Mouse (Mus musculus) left cerebral cortex, adult 2 months (tissue): Measurements from ENCODE around the gene Grid2ip. TPM values are rescaled to one million over a fixed set of nuclear protein-coding genes. Genes with fewer than 3 reads are reported as not detected.
"Not testable (repeated sequence)": the region's sequence is repeated elsewhere in the genome, so short reads cannot be mapped to it uniquely, and the experiment has no call there.

Experiments
- DNase-seq, 2 experiments: peaks; one replicate each; pipeline ENCODE4 v3.0.0; 2021 to 2022; ENCODE audit warnings: low spot score in 2 of 2, mixed read lengths in 1 of 2; ENCODE audit errors: extremely low spot score in 1 of 2
- H3K27ac ChIP-seq: fragments of 200-600 bp; 2 replicates; pipeline ENCODE4 v1.8.1; 2022
- H3K4me3 ChIP-seq: fragments of 200-600 bp; 2 replicates; pipeline ENCODE4 v1.8.1; 2022
- CTCF ChIP-seq: fragments of 200-600 bp; IDR thresholded peaks from 2 replicates; pipeline ENCODE4 v1.8.1; 2022; ENCODE audit warnings: antibody characterized with exemption, mild to moderate bottlenecking, moderate library complexity
- intact Hi-C: fragments of 180-260 bp; cut with DNase I; formaldehyde crosslinking; loops from one replicate; pipeline ENCODE4 v1.15.1; 2025
- total RNA-seq, 2 experiments: library from RNA; stranded (reverse); gene quantifications; 2 replicates each; pipeline ENCODE4 v1.2.3; 2021

Grid2ip gene
- total RNA-seq, 2 experiments from 2014 or later = 2.2 to 2.7 TPM

DNA sequence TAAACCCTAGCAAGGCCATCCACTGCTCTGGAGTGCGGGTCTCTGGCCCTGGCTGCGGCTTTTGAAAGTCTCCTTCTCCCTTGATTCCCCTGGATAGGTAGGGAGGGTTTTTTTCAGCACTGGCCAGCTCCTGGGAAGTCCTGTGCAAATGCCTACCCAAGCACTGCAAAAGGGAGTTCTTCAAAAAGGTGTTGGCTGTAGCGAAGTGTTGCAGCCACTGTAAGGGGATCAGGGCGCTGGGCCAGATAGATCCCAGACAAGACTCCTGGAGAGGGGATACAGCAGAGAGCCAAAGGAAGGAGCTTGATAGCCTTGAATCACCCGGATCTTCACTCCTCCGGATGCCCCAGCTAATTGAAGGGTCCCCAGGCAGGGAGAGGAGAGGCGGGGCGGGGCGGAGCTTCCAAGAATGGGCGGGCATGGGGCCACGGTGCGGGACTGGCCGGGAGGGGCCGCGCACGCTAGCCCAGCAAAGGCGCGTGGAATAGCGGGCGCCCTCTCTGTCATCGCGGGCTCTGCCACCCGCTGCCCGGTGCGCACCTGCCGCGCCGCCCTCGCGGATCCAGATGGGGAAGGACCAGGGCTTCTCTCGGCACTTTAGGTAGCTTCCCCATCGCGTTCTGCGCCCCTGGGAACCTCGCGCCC is 12.6 kb downstream of the Grid2ip start:
- no peak for TF ChIP-seq CTCF
- DNase-seq = no peak
- Histone ChIP-seq H3K4me3 (peak overlapping the region; percentile 41), H3K27ac (no peak overlapping the region)
- intact Hi-C loops = no loop called here

DNA sequence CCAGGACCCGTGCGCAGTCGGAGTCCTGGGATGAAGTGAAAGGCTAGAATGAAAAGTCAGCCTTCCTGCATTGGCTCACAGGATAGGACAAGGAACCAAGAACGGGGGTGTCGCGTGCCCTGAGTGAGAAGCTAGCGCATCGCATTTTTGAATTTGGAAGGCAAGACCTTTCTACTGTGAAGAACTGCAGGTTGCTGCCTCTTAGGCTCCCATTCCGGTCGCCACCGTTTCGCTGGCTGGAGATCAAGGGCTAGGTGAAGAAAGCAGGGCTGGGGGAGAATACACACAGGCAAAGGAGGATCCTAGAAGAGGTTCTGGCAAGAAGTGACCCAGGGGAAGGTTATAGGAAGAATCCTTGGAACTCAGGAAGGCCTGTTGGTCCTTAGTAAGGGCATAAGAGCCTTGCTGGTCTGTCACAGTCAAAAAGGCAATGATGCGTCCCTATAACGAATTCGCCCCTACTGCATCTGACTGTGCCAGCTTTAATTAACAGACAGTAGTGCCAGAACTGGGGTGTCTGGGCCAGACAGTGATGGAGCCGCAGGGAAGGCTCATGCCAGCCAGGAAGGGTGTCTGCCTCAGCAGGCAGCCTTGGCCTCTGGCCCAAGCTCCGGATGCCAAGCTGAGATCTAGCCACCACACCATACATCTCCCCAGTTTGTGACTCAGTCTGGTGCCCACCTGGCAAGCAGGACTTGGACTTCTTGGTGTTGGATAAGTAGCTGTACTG is 13.4 kb downstream of the Grid2ip start:
- Histone ChIP-seq H3K4me3 (peak overlapping the region; percentile 41), H3K27ac (no peak overlapping the region)
- no peak for DNase-seq
- TF ChIP-seq CTCF = no peak
- intact Hi-C loops = no loop called here

DNA sequence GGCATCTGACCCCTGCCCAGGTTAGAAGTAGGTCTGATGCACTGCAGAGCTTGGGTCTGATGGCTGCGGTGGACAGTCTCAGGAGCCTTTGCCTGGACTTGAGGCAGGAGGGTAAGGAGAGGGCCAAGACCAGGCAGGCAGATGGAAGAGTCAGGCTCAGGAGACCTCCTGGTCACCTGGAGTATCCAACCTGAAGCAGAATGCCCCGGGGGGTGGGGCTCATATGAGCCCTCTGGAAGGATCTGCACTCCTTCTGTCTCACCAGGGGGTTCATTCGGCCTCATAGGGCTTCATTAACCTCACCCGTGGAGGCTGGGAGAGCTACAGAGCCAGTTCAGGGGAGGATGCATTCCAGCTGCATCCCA is 14.0 kb downstream of the Grid2ip start:
- Histone ChIP-seq H3K27ac (no peak overlapping the region), H3K4me3 (no peak overlapping the region)
- intact Hi-C loops = no loop called here
- DNase-seq = no peak
- no peak for TF ChIP-seq CTCF

DNA sequence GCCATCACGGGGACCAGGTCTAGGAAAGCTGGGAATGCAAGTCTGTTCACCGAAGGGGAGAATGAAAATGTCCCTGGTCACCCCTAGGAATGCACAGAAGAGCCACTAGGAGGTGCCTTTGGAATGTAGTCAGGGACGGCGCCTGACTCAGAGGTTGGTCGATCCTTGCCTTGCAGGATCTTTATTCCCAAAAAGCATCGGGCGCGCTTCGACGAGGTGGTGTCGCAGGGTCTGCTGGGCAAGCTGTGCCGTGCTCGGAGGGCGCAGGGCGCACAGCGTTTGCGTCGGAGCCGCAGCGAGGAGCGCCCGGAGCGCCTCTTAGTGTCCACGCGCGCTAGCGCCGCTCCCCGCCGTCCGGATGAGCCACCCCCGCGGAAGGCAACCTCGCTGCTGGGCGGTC is 15.7 kb downstream of the Grid2ip start:
- DNase-seq = peak in 1 of 2 experiments; percentile 16
- H3K27ac ChIP-seq = no peak overlapping the region
- peak; percentile 53 for TF ChIP-seq CTCF
- peak overlapping the region; percentile 42 for H3K4me3 ChIP-seq
- intact Hi-C loops = no loop called here

DNA sequence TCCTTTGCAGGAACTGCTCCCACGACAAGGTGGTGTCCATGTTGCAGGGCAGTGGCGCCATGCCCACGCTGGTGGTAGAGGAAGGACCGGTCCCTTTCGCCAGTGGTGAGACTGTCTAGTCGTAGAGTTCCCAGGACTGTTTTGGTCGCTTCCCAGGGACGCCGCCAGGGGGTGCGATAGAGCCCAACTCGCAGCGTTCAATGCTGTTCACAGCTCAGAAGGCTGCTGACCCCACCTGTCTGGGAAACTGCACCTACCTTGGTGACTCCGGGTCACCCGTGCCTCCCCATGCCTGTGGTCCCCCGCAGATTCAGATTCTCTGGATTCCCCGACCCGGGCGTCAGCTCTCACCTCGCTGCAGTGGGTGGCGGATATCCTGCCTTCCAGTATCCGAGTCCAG is 18.1 kb downstream of the Grid2ip start:
- intact Hi-C loops = no loop called here
- peak; percentile 81 for TF ChIP-seq CTCF
- H3K4me3 ChIP-seq = no peak overlapping the region

DNA sequence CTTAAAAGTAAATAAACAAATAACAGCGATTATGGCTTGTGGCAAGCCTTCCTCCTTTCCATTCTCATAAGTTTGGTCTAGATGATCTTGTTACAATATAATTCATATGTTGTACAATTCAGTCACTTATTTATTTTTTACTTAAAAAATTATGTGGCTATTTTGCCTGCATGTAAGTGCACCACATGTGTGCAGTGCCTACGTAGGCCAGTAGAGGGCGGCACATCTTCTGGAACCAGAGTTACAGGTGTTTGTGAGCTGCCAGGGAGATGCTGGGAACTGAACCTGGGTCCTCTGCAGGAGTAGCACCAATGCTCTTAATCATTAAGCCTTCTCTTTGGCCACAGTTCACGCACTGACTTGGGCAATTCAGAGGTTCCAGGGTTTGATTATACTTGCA is 19.0 kb downstream of the Grid2ip start:
- intact Hi-C loops = no loop called here
- Histone ChIP-seq H3K27ac (no peak overlapping the region), H3K4me3 (no peak overlapping the region)
- DNase-seq = no peak
- no peak; the same call in 1 of the 2 replicates for TF ChIP-seq CTCF

More for the DNA sequence above, 18.1 kb downstream of the Grid2ip start:
- H3K27ac ChIP-seq = no peak overlapping the region
- DNase-seq = peak; percentile 45 to 63

DNA sequence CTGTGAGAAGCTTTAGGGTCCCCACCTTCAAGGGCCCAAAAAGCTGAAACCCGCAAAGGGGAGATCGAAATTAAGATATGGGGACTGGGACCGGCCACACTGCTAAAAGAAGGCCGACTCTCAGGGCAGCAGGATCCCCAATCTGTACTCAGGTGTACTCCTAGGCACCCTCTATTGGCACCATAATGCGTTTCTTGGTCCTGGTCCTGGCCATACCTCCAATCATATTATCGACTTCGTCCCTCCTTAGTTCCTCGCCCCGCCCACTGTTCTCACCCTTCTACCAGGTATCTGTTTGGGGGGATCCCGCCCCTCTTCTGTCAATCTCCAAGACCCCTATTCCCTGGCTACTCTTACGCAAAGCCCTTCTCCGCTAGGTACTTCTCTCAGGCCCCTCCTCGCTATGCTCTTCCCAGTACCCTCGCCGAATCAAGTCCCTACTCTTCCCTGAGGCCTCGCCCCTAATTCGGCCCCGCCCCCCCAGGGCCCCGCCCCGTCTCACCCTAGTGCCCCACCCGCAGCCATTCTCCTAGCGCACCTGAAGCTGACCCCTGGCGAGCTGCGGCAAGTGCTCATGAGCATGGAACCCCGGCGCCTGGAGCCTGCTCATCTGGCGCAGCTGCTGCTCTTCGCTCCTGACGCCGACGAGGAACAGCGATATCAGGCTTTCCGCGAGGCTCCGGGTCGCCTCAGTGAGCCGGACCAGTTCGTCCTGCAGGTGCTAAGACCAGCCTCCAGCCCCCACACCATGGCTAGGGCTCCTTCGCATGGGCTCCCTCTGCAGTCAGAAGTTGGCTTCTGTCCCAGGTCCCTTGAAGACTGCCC is 29.9 kb downstream of the Grid2ip start:
- intact Hi-C loops = no loop called here
- no peak for TF ChIP-seq CTCF
- peak overlapping the region; percentile 23; the same call in 1 of the 2 replicates for H3K4me3 ChIP-seq
- no peak overlapping the region for H3K27ac ChIP-seq
- no peak for DNase-seq

DNA sequence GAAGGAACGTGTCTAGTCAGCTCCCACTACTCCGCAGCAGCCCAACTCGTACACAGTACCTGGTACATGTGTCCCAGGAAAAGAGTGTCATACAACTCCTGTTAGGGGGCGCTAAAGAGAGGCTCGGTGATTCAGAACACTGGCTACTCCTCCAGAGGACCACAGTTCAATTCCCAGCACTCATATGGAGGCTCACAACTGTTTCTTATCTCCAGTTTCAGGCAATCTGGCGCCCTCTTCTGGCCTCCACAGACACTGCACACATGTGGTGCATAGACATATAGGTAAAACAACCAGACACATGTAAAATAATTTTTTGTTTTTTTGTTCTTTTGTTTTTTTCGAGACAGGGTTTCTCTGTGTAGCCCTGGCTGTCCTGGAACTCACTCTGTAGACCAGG is 37.0 kb downstream of the Grid2ip start:
- intact Hi-C loops = no loop called here
- DNase-seq = no peak
- Histone ChIP-seq H3K4me3 (no peak overlapping the region), H3K27ac (no peak overlapping the region)
- TF ChIP-seq CTCF = peak; percentile 14; the same call in 1 of the 2 replicates

DNA sequence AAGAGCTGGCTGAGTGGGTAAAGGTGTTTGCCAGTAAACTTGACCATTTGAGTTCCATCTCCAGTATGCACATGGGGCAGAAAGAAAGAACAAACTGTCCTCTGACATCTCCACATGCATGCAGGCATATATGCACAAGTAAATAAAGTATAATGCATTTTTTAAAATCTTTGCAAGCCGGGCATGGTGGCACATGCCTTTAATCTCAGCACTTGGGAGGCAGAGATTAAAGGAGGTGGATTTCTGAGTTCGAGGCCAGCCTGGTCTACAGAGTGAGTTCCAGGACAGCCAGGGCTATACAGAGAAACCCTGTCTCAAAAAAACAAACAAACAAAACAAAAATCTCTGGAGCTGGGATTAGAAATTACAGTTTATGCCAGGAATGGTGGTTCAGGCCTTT is 37.8 kb downstream of the Grid2ip start:
- H3K4me3 ChIP-seq, H3K27ac ChIP-seq, intact Hi-C loops, DNase-seq: not testable (repeated sequence)

DNA sequence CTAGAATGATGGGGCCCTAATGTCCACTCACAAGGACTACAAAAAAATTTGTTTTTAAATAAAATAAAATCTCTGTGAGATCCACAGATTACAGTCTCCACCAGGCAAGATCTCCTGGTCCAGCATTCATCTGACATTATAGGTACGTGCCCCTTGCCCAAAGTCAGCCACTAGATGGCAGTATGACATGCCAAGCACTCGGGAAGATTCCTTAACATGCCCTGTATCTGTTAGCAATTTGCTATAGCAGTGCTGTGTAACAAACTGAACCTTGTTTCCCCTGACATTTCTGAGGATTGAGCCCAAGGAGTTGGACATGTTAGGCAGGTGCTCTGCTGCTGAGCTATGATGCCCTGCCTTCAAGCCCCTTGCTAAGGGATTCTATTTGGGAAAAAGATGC is 38.5 kb downstream of the Grid2ip start:
- no peak overlapping the region for H3K27ac ChIP-seq
- intact Hi-C loops = no loop called here
- H3K4me3 ChIP-seq = no peak overlapping the region
- peak; percentile 52 for TF ChIP-seq CTCF
- DNase-seq = no peak

DNA sequence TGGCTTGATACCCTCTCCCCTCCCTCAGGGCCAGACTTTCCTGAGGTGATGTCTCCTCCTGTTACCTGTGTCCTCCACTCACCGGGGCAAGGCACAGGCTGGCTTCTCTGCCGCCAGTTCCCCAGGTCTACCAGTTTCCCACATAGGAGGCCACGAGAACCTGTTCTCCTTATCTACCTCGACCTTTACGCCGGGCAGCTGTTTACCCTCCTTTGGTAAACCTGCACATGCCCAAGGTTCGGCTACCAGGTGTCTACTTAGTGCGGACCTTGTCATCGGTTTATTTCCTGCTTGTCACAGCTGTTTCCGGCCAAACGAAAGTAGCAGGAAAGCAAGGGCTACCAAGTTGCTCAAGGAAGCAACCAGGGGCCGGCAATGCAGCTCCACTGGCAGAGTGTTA is 43.4 kb downstream of the Grid2ip start:
- intact Hi-C loops = no loop called here
- Histone ChIP-seq H3K27ac (no peak overlapping the region), H3K4me3 (no peak overlapping the region)
- no peak for DNase-seq
- no peak for TF ChIP-seq CTCF

DNA sequence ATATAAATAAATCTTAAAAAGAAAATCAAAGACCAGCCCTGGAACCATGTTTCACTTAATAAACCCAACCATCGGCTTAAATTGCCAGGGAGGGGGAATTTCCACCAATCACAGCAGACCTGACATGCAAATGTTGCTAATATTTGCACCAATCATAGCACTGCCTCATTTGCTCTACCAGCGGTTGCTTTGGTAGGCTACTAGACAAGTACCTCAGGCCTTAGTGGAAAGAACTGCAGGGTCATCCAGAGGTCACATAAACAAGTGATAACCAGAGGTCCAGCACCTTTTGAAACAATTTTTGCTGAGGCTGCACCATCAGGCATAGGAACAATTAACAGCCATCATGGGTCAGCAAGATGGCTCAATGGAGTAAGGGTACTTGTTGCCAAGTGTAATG is 44.4 kb downstream of the Grid2ip start:
- H3K27ac ChIP-seq = no peak overlapping the region
- DNase-seq = no peak
- intact Hi-C loops = no loop called here
- H3K4me3 ChIP-seq = no peak overlapping the region
- TF ChIP-seq CTCF = no peak
